Mouse (Mus musculus) R1 (cell line): ENCODE results near the gene Mpzl1.

Experiments
- DNase-seq: peaks from one replicate; pipeline ENCODE4 v3.0.0-alpha.2; 2018; ENCODE audit warnings: low read depth, low spot score

Gene Mpzl1

DNA sequence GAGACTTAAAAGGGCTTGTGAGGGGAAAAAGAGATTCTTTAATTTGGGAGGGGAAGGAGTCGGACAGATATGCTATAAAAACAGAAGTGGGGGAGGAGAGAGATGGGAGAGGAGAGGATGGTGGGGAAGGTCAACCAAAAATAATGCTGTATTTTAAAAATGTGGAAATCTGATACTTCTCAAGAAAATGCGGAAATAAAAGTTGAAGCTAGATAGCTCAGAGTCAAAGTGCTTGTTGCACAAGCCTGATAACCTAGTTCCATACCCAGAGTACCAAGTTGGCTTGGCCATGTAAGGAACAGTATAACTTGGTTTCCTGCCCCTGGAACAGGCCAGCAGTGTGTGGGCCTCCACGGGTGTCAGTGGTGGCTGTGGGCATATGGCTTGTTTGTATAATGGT lies 19.5 kb downstream of the Mpzl1 start:
- DNase-seq: no peak

GRCm38 (mm10) chr1:165613926-165614325 lies 20.4 kb downstream of the Mpzl1 start:
- DNase-seq: peak; percentile 91

- DNase-seq: no peak
Measured at GRCm38 (mm10) chr1:165612714-165613113, 21.6 kb downstream of the Mpzl1 start.

DNA sequence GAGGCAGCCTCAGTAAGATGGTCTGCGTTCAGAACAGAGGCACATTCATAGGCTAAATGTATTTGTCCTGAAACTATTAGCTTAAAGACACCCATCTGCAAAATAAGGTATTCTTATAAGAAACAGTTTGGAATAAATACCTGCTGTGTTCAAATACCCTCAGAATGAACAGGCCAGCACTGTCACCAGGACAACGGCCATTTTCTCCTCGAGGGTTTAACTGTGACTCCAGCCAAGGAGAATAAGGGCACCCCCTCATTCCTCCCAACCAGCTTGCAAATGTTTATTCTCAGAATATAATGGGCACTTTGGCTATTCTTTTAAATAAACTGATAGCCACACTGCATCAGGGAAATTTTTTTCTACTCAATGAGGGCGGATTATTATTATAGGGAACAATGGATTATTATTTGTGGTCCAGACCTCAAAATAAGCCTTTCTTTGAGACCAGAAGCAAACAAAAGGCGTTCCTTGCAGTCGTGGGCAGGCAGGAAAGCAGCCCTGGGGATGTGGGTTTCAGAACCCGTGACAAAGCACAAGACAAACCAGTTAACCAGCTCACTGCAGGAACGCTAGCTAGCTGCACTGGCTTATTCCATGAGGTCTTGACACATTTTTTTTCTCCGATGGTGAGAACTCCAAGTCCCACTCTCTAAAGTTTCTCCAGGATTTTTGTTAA lies 23.9 kb downstream of the Mpzl1 start:
- no peak for DNase-seq

- DNase-seq: peak; percentile 77
Measured at GRCm38 (mm10) chr1:165609495-165610320, 24.6 kb downstream of the Mpzl1 start.

DNA sequence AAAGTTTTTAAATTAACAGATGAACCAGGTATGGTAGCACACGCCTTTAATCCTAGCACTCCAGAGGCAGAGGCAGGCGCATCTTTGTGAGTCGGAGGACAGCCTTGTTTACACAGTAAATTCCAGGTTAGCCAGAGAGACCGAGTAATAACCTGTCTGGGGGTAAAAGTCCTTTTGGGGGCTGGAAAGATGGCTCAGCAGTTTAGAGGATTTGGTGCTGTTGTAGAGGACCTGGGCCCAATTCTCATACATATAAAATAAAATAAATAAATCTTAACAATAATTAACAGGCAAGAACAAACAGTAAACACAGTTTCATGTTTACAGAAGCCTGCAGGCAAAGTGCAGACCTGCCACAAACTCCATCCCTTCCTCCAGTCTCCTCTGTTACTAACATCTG lies 25.4 kb downstream of the Mpzl1 start:
- no peak for DNase-seq

DNA sequence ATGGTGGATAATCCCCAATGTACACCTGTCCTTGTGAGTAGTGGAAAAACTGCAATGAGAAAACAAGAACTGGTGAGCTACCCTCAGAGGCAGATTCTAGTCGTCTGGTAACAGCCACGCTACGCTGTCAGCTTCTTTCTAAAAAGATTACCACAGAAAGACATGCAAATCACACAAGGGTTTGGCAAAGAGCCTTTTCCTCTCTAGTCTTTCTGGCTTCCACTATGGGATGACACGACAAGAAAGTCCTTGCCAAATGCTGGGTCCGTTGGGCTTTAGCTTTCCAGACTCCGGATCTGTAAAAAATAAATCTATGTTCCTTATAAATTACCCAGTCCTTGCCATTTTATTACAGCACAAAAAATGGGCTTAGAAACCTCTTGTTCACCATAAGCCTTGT lies 28.6 kb downstream of the Mpzl1 start:
- no peak for DNase-seq

GRCm38 (mm10) chr1:165605108-165605507 lies 29.2 kb downstream of the Mpzl1 start:
- no peak for DNase-seq

DNA sequence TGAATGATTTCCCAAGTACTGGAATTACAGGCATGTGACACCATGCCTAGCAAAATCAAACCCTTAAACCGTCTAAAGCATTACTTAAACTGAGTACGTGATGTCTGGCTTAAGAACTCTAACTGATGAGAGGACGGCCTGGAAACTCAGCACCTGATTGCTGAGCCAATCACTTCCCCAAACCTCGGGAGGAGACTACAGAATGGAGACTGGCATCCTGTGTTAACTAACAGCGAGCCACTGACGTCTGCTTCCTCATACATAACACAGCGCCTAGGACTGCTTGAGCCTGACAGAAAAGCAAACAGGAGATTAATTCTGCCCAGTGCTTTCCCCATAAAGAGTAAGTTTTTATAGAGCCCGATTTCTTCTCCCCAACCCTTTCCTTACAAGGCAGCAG lies 30.1 kb downstream of the Mpzl1 start:
- no peak for DNase-seq

DNA sequence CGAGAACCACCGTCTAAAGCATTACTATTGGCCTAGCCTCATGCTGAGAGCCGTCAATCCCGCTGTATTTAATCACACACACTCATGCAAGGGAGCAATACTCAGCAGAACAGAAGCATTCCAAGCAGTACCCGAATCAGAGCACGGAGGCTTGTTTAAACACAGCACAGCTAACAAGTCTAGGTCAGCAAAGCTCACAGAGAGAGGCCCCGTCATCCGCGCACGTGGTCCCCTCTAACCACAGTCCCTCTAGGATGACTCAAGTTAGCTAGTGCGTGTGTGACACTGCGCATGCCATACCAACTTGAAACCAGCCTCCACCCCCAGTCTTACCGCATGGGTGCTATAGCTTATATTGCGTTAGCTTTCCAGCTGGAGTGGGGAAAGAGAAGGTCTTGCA lies 31.1 kb downstream of the Mpzl1 start:
- DNase-seq: no peak

DNA sequence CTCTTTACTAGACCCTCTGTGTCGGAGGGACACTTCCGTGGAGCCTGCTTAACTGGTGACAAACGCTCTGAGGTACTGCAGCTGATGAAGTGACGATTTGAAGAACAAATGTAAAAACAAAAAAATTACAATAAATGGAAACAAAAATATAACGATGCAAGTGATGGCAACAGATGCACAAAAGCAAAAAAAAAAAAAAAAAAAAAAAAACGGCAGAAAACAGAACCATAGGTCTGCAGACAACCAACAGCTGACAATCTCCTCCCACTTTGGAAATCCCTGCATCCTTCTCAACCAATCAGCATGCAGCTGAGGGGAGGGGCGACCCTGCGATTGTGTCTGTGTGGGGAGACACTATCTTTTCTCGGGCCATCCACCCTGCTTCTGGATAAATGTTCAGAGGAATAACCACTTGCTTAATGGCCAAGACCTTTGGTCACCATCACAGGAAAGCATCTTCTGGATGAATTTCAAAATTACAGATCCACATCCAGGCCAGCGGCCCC lies 32.5 kb downstream of the Mpzl1 start:
- peak; percentile 80 for DNase-seq

DNA sequence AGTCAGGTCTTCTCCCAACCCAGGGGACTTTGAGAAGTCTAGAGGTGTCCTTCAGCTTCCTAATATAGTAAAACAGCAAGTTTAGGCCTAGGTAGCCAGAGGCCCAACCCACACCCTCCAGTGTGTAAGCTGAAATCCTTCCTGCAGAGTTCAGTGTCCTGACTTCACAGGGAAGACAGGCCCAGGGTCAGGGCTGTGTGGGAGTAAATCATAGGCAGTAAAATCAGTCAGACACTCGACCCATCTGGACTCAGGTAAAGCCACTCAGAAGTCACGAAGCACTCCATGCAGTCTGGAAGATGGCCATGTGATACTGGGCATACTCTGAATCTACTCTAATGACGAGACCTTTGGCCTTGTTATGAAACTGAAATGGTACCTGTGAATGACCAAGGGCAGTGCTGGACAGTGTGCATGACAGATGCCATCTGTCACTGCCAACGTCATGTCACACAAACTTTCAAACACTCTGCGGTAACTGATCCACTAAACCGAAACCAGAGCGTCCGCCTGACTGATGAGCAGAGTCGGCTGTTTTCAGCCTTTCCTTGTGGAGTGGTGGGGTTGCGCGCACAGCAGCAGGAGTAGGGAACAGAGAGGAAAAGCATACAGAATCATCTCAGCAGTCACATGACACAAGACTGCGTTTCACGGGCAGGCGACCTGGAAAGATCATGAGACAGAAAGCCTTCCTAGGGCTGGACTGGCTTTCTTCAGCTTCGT lies 39.5 kb downstream of the Mpzl1 start:
- DNase-seq: no peak

GRCm38 (mm10) chr1:165592295-165593082 lies 41.8 kb downstream of the Mpzl1 start:
- no peak for DNase-seq

DNA sequence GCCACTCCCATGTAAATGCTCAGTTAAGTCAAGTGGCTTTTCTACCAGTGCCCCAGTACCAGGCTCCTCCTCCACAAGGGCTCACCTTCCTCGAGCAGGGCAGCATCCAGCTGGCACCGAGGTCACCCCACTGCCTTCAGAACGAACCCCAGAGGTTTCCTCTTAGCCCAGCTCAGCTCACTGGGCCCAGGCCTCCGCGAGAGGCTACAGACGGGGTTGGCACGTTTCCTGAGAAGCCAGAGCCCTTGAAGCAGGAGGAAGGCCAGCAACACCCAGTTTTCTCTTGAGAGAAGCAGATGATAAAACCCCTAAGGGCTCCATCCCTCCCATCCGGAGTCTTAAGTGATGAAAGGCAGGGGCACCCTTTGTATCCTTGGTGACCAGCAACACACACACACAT lies 43.6 kb downstream of the Mpzl1 start:
- DNase-seq: no peak

DNA sequence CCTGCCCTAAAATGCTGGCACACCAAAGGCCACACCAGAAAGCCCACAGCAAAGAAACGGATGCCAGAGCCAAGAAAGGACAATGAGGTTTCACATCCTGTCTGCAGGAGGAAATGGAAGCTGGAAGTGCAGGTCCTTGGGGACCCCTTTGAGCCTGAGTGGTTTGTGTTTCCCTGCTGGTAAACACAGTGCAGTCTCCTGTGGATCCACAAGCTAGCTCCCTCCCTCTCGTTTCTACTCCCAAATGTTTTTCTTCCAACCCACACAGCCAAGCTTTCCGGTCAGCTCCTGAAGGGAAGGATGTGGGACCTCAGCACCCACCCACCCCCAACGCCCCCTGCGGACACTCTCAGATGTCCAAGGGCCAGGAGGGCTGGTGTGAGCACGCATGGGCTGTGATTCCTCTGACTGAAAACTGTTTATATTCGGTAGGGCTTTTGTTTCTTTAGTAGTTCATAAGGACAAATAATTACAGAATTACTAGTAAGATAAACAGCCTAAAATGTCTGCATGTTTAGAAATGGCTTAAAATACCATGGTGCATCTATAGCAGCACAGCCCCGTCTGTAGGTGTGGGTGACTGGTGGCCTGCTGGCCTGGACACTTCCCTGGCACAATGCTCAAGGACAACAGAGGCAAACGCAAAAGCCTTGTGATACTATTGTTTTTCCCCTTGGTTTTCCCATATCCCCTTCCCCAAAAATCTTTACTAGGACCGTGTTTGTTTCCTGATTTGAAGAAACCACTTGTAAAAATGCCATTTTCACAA lies 44.9 kb downstream of the Mpzl1 start:
- no peak for DNase-seq

DNA sequence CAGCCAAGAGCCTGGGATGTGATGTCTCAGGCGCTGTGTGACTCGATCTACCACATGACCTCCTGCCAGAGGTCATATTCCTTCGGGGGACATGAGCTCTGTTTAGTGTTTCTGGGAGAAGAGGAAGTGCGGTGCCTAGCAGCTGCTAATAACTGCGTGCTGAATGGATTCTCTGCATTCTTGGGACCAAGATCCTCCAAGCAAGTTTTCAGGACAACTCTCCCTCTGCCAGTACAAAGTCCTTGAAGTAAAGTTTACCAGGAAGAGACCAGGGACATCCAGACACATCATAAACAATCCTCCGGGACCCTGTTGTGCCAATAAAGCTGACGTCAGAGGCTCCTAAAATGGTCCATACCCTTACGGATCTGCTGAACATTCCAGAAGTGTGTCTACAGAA lies 46.5 kb downstream of the Mpzl1 start:
- no peak for DNase-seq

DNA sequence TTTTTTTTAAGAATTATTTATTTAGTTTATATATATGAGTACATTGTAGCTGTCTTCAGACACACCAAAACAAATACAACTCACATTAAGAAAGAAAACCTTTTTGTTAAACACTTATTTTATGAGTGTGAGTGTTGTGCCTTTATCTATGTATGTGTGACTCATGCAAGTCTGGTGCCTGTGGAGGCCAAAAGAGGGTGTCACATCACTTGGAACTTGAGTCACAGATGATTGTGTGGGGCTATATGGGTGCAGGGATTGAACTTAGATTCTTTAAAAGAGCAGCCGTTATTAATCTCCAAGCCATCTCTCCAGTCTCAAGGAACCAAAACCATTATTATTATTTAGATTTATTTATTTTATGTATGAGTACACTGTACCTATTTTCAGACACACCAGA lies 48.0 kb downstream of the Mpzl1 start:
- no peak for DNase-seq

DNA sequence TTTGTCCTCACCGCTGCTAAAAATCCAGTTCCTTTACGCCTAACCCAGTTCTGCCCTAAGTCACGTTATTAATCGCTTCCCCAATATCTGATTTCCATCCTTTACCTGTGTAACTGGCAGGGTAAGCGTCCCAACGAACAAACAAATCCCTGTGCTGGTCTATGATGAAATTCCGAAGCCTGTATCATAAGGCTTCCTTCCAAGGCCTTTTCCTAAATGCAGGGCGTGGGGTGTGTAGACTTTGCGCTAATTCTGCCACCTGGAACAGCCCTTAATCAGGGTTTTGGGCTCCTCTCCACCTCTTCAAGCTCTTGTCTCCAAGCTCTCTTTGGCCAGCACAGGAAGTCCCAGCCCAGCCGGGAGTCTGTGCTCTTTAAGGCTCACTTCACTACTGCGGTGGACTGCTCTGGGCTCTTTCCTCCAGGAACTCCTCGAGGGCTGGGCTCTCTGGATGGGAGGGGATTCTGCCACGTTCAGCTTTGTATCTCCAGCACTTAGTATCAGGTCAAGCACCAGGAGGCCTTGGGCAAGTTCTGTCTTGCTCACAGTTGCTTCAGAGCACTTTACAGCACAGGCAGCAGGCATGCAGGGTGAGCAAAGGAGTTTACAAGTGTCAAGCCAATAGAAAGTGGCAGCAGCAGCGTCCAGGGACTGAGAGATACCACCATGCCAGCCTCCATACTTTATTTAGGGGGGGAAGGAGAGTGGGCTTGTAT lies 48.8 kb downstream of the Mpzl1 start:
- DNase-seq: peak; percentile 29

GRCm38 (mm10) chr1:165583529-165584184 lies 50.7 kb downstream of the Mpzl1 start:
- DNase-seq: peak; percentile 85

- no peak for DNase-seq
Measured at GRCm38 (mm10) chr1:165581255-165581654, 53.1 kb downstream of the Mpzl1 start.
